Mouse (Mus musculus) kidney, postnatal 0 days (tissue): ENCODE measurements around the gene Mrpl52. TPM values are rescaled to one million over a fixed set of nuclear protein-coding genes. Genes with fewer than 3 reads are reported as not detected.

Experiments
- ATAC-seq: fragments of 200-750 bp; cut with Nextera tagmentation; replicated peaks from 2 replicates; pipeline ENCODE4 v1.8.0; 2017; ENCODE audit warnings: low read depth, moderate number of reproducible peaks, moderate TSS enrichment, moderate library complexity; ENCODE audit not compliant: low FRiP score
- DNase-seq: peaks from one replicate; pipeline ENCODE4 v3.0.0-alpha.2; 2016; ENCODE audit warnings: low spot score
- H3K27ac ChIP-seq: fragments of 300-500 bp; sonication (generic); 2 replicates; pipeline ENCODE4 v1.5.1; 2014; ENCODE audit warnings: mild to moderate bottlenecking
- H3K27me3 ChIP-seq: fragments of 300-500 bp; sonication (generic); 2 replicates; pipeline ENCODE4 v1.6.1; 2014; ENCODE audit warnings: low read length, mixed read lengths; ENCODE audit not compliant: insufficient read depth
- H3K36me3 ChIP-seq: fragments of 300-500 bp; sonication (generic); 2 replicates; pipeline ENCODE4 v1.6.1; 2014; ENCODE audit warnings: low read length, mixed read lengths; ENCODE audit not compliant: insufficient read depth
- H3K4me1 ChIP-seq: fragments of 300-500 bp; sonication (generic); replicated peaks from 2 replicates; pipeline ENCODE4 v1.6.1; 2014; ENCODE audit warnings: antibody characterized with exemption, low read length, mixed read lengths; ENCODE audit not compliant: insufficient read depth
- H3K4me2 ChIP-seq: fragments of 300-500 bp; sonication (generic); 2 replicates; pipeline ENCODE4 v1.6.1; 2014; ENCODE audit warnings: mild to moderate bottlenecking, low read length, moderate library complexity, mixed read lengths
- H3K4me3 ChIP-seq: fragments of 300-500 bp; sonication (generic); replicated peaks from 2 replicates; pipeline ENCODE4 v1.5.1; 2014; ENCODE audit warnings: low read depth, low read length
- H3K9ac ChIP-seq: fragments of 300-500 bp; sonication (generic); 2 replicates; pipeline ENCODE4 v1.6.1; 2014; ENCODE audit warnings: low read depth, low read length
- H3K9me3 ChIP-seq: fragments of 300-500 bp; sonication (generic); replicated peaks from 2 replicates; pipeline ENCODE4 v1.6.1; 2016; ENCODE audit warnings: low read length, inconsistent platforms, mixed read lengths
- CTCF ChIP-seq: IDR thresholded peaks from 2 replicates; pipeline ENCODE4 v1.5.1; 2016; ENCODE audit warnings: antibody characterized with exemption, low read depth, mild to moderate bottlenecking, moderate library complexity
- WGBS: fragments of 180-500 bp; shearing (Covaris S2); extraction: QIAGEN DNeasy Blood & Tissue Kit; methylation state at CpG from one replicate; pipeline ENCODE4 v1.1.7; 2014; 5-methylcytosine and 5-hydroxymethylcytosine counted together
- polyA plus RNA-seq: library from polyadenylated mRNA; unstranded; fragments of >200 nt; fragmentation: Nextera tagmentation; extraction: Ambion mirVana; gene quantifications from 2 replicates; pipeline ENCODE4 v1.2.1, GENCODE M21; 2015

The Mrpl52 gene
- polyA plus RNA-seq, 1 experiment from 2014 or later: 408 TPM

GRCm38 (mm10) chr14:54416229-54416775 is 10.4 kb upstream of the Mrpl52 start:
- Histone ChIP-seq H3K36me3 (no peaks in the 10 kb centered on the region), H3K9ac (no peak overlapping the region), H3K9me3 (no peaks in the 10 kb centered on the region), H3K4me3 (no peak overlapping the region), H3K27ac (no peak overlapping the region), H3K27me3 (no peaks in the 10 kb centered on the region), H3K4me1 (peaks cover 27% of the 10 kb centered on the region), H3K4me2 (no peak overlapping the region)
- no peak for TF ChIP-seq CTCF
- WGBS: 60% methylated on average over 5 of the region's 5 CpGs
- DNase-seq (no peak), ATAC-seq (no peak)

DNA sequence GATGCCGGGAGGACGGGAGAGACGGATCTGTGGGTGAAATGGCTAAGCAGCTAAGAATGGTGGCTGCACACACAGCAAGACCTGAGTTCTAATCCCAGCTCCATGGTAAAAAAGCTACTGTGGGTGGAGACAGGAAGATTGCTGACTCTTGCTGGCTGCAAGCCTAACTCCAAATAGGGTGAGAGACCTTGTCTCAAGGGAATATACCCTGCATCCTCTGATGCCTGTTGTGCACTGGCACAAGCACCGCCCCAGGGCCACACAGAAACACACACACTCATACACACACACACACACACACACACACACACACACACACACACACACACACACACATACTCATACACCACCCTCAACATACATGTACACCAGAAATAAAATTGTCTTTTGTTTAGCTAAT is 9.9 kb upstream of the Mrpl52 start:
- Histone ChIP-seq H3K9me3 (no peaks in the 10 kb centered on the region), H3K4me3 (no peak overlapping the region), H3K9ac (no peak overlapping the region), H3K4me1 (peaks cover 27% of the 10 kb centered on the region), H3K4me2 (peak overlapping the region; percentile 37; the same call in 1 of the 2 replicates), H3K27me3 (no peaks in the 10 kb centered on the region), H3K27ac (no peak overlapping the region), H3K36me3 (no peaks in the 10 kb centered on the region)
- no peak for DNase-seq
- 91% methylated on average over 4 of the region's 4 CpGs for WGBS
- no peak for TF ChIP-seq CTCF
- ATAC-seq: no peak

DNA sequence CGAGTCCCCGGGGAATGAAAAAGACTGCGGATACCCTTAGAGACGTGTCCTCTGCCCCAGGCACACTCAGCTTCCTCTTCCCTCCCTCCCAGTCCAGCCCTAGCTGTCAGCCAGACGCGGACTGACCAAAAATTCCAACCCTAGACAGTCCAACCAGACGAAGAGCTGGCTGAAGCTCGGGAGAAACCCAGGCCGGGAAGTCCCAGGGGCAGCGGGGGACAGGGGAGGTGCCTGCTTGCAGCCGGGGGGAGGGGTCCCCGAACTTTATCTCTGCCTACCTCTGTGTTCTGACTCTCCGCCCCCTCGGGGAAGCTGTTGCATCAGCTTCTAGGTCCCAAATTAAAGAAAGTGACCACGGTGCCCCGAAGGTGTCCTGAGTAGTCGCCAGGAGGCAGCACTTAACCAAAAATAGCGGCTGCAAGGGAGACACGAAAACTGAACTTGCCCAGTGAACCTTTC is 9.1 kb upstream of the Mrpl52 start, which contains the start of gene Slc7a7:
Slc7a7 (minus strand) TSS at position 158 of the 459 bp plus-strand sequence.
- Histone ChIP-seq H3K27me3 (no peaks in the 10 kb centered on the region), H3K27ac (no peak within 1 kb of the TSS), H3K9ac (peak within 1 kb of the TSS; percentile 27; the same call in 1 of the 2 replicates), H3K4me1 (peaks cover 27% of the 10 kb centered on the region), H3K4me2 (peak within 1 kb of the TSS; percentile 37), H3K4me3 (no peak within 1 kb of the TSS), H3K9me3 (no peaks in the 10 kb centered on the region), H3K36me3 (no peaks in the 10 kb centered on the region)
- TF ChIP-seq CTCF: peak; percentile 55
- WGBS: 12% methylated on average over 19 of the region's 19 CpGs
- peak; percentile 27; the same call in 1 of the 2 replicates for ATAC-seq
- DNase-seq: no peak

DNA sequence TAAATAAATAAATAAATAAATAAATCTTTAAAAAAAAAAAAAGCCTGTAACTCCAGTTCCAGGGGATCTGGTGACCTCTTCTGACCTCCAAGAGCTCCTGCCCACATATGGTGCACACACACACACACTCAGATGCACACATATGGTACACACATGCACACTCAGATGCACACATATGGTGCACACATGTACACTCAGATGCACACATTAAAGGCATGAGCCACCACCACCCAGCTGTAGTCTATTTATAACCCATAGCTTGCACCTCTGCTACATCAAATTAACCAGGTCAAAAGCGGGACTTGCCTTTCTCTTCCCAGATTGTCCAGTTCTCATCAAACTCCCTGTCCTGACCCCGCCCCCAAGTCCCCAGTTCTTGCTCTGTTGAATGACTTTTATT is 5.7 kb upstream of the Mrpl52 start:
- Histone ChIP-seq H3K27ac (no peak overlapping the region), H3K9me3 (no peaks in the 10 kb centered on the region), H3K27me3 (no peaks in the 10 kb centered on the region), H3K9ac (no peak overlapping the region), H3K4me1 (peaks cover 6% of the 10 kb centered on the region; the same call in 1 of the 2 replicates), H3K36me3 (no peaks in the 10 kb centered on the region), H3K4me3 (no peak overlapping the region), H3K4me2 (no peak overlapping the region)
- WGBS: 61% methylated on average over 2 of the region's 2 CpGs
- ATAC-seq (no peak), DNase-seq (no peak)
- no peak for TF ChIP-seq CTCF

DNA sequence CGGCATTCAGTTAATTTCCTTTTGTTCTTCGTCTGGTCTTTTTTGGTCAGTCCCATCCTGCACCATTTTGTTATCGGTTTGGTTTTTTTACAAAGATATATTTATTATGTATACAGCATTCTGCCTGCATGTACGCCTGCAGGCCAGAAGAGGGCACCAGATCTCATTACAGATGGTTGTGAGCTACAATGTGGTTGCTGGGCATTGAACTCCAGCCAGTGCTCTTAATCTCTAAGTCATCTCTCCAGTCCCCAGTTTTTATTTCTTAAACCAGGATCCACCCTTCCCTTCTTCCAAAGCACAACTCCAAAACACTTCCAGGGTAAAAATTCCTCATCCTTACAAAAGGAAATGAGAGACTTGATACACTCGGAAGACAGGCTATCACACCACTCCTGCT is 3.3 kb upstream of the Mrpl52 start:
- no peak overlapping the region for H3K27ac ChIP-seq
- ATAC-seq (no peak), DNase-seq (no peak)
- no peak overlapping the region for H3K4me3 ChIP-seq
- WGBS: 60% methylated on average over 5 of the region's 5 CpGs
- no peak overlapping the region for H3K4me2 ChIP-seq
- H3K9ac ChIP-seq: no peak overlapping the region
- H3K36me3 ChIP-seq: no peaks in the 10 kb centered on the region
- H3K9me3 ChIP-seq: no peaks in the 10 kb centered on the region
- H3K4me1 ChIP-seq: no peaks in the 10 kb centered on the region; the same call in 1 of the 2 replicates
- peak; percentile 84 for TF ChIP-seq CTCF
- no peaks in the 10 kb centered on the region for H3K27me3 ChIP-seq

- ATAC-seq (no peak), DNase-seq (no peak)
- Histone ChIP-seq H3K36me3 (0 out of 2 replicates have a peak, but pooled peaks cover 5% of the 10 kb centered on the region), H3K4me2 (no peak overlapping the region), H3K4me1 (peaks cover under 1% of the 10 kb centered on the region; the same call in 1 of the 2 replicates), H3K9ac (no peak overlapping the region), H3K4me3 (no peak overlapping the region), H3K27me3 (no peaks in the 10 kb centered on the region), H3K9me3 (no peaks in the 10 kb centered on the region), H3K27ac (no peak overlapping the region)
- no peak for TF ChIP-seq CTCF
- 75% methylated on average over 1 of the region's 1 CpGs for WGBS
These were observed 2.1 kb upstream of the Mrpl52 start for GRCm38 (mm10) chr14:54424634-54425033.
